ENCODE assay signal across 8 mouse cellular contexts in genomic region chr6:119479343-119479875, GRCm38 (mm10). TPM values are rescaled to one million over a fixed set of nuclear protein-coding genes. Genes with fewer than 3 reads are reported as not detected.
DNase-seq lines count a peak whose midpoint lies in the region; ATAC-seq lines count a peak whose summit lies in the region.

Fbxl14 (plus strand) TSS chr6:119479668.

- peak; percentile 28 for DNase-seq in layer of hippocampus, adult 11-12 months (ENCODE audit: low spot score)
- DNase-seq in layer of hippocampus, adult 9-10 months (ENCODE audit: low spot score): no peak
- DNase-seq in adrenal gland, postnatal 14 days: peak; percentile 80
- DNase-seq in gastrocnemius, postnatal 10 days: no peak
- DNase-seq in limb, embryonic 10.5 days (ENCODE audit: low spot score): no peak
- DNase-seq in midbrain, embryonic 14.5 days: no peak
- no peak for DNase-seq in cerebellum, adult 11 months

- H3K4me2 ChIP-seq in hindbrain, embryonic 16.5 days (ENCODE audit: low read length): peak within 1 kb of the TSS; percentile 96
- H3K4me2 ChIP-seq in midbrain, embryonic 14.5 days (ENCODE audit: low read length): peak within 1 kb of the TSS; percentile 100

- H3K27me3 ChIP-seq in hindbrain, embryonic 16.5 days (replicated peaks; ENCODE audit: control insufficient read depth, insufficient read depth, low read length): no peaks in the 10 kb centered on the region
- no peaks in the 10 kb centered on the region for H3K27me3 ChIP-seq in limb, embryonic 10.5 days (ENCODE audit: low read depth, poor library complexity, severe bottlenecking)
- H3K27me3 ChIP-seq in midbrain, embryonic 14.5 days (ENCODE audit: control insufficient read depth, insufficient read depth, low read length): no peaks in the 10 kb centered on the region

- peaks cover 4% of the 10 kb centered on the region; the same call in 1 of the 2 replicates for H3K36me3 ChIP-seq in hindbrain, embryonic 16.5 days (ENCODE audit: control insufficient read depth, insufficient read depth, low read length)
- peaks cover 26% of the 10 kb centered on the region for H3K36me3 ChIP-seq in limb, embryonic 10.5 days
- H3K36me3 ChIP-seq in midbrain, embryonic 14.5 days (ENCODE audit: control insufficient read depth, insufficient read depth, low read length): peaks cover 20% of the 10 kb centered on the region

- peak within 1 kb of the TSS; percentile 100 for H3K27ac ChIP-seq in hindbrain, embryonic 16.5 days (ENCODE audit: low read depth, low read length)
- H3K27ac ChIP-seq in limb, embryonic 10.5 days: peak within 1 kb of the TSS; percentile 100
- H3K27ac ChIP-seq in midbrain, embryonic 14.5 days (replicated peaks; ENCODE audit: low read depth, low read length): peak within 1 kb of the TSS; percentile 100

- ATAC-seq in hindbrain, embryonic 16.5 days: peak; percentile 91
- ATAC-seq in midbrain, embryonic 14.5 days (ENCODE audit: low FRiP score, low TSS enrichment): peak; percentile 89

- peaks cover 30% of the 10 kb centered on the region for H3K4me1 ChIP-seq in hindbrain, embryonic 16.5 days (ENCODE audit: control insufficient read depth, insufficient read depth, low read depth, low read length)
- H3K4me1 ChIP-seq in limb, embryonic 10.5 days: peaks cover 55% of the 10 kb centered on the region
- peaks cover 25% of the 10 kb centered on the region for H3K4me1 ChIP-seq in midbrain, embryonic 14.5 days (ENCODE audit: control insufficient read depth, insufficient read depth, low read length)

- H3K9me3 ChIP-seq in hindbrain, embryonic 16.5 days (ENCODE audit: control insufficient read depth, low read length): no peaks in the 10 kb centered on the region
- no peaks in the 10 kb centered on the region for H3K9me3 ChIP-seq in limb, embryonic 10.5 days (replicated peaks)
- no peaks in the 10 kb centered on the region for H3K9me3 ChIP-seq in midbrain, embryonic 14.5 days (ENCODE audit: control insufficient read depth, low read length)

- H3K4me3 ChIP-seq in hindbrain, embryonic 16.5 days (ENCODE audit: low read length): peak within 1 kb of the TSS; percentile 57
- peak within 1 kb of the TSS; percentile 84 for H3K4me3 ChIP-seq in limb, embryonic 10.5 days
- peak within 1 kb of the TSS; percentile 91 for H3K4me3 ChIP-seq in midbrain, embryonic 14.5 days (replicated peaks; ENCODE audit: low read depth, low read length)

- 0% methylated on average over 40 of the region's 101 CpGs for WGBS in hindbrain, embryonic 16.5 days
- 8% methylated on average over 84 of the region's 101 CpGs for WGBS in limb, embryonic 10.5 days
- WGBS in midbrain, embryonic 14.5 days: under 1% methylated on average over 101 of the region's 101 CpGs

- peak within 1 kb of the TSS; percentile 92 for H3K9ac ChIP-seq in hindbrain, embryonic 16.5 days (ENCODE audit: low read depth, low read length)
- peak within 1 kb of the TSS; percentile 89 for H3K9ac ChIP-seq in midbrain, embryonic 14.5 days (replicated peaks; ENCODE audit: low read length)

RNA-seq across cellular contexts. Expression of gene Fbxl14, which starts in this region (rescaled TPM):
- 27.4 and 33.5 TPM in 2 replicates for total RNA-seq in adrenal gland, postnatal 14 days (2021)
- total RNA-seq in gastrocnemius, postnatal 10 days (2021): 10 to 100 TPM; 12.5 to 14.1 TPM
- 1.9 and 2.1 TPM in 2 replicates for polyA plus RNA-seq in hindbrain, embryonic 16.5 days (2015; fragmentation: Nextera tagmentation; extraction: Ambion mirVana)
- 3.0 and 3.5 TPM in 2 replicates for polyA plus RNA-seq in limb, embryonic 10.5 days (2016; fragmentation: Nextera tagmentation; extraction: Ambion mirVana)
- polyA plus RNA-seq in midbrain, embryonic 14.5 days (2014; fragmentation: Nextera tagmentation; extraction: Ambion mirVana): 5.5 and 5.6 TPM in 2 replicates

Comparison
In these comparisons a context has a peak if more than half of its experiments do, and no peak if none do; other contexts are left out.
1. DNase-seq: peak in layer of hippocampus, adult 11-12 months (single experiment) and adrenal gland, postnatal 14 days (single experiment); none in layer of hippocampus, adult 9-10 months (single experiment), gastrocnemius, postnatal 10 days (single experiment), limb, embryonic 10.5 days (single experiment), midbrain, embryonic 14.5 days (single experiment) and cerebellum, adult 11 months (single experiment).
2. Peak in every context shown above with its lines, with median percentiles within 50 percentile points of each other: H3K27ac ChIP-seq and H3K4me3 ChIP-seq.